Mouse (Mus musculus) liver, postnatal 0 days (tissue): ENCODE results near the gene Klhl11.

Experiments used
- CTCF ChIP-seq: sonication (generic); IDR thresholded peaks from 2 replicates; pipeline ENCODE4 v1.5.1; 2016; ENCODE audit warnings: antibody characterized with exemption, low read depth
- EP300 ChIP-seq: IDR thresholded peaks from 2 replicates; pipeline ENCODE4 v1.6.1; 2016; ENCODE audit warnings: antibody characterized with exemption, low read depth, mild to moderate bottlenecking

GRCm38 (mm10) chr11:100432002-100432401 lies 40.5 kb downstream of the Klhl11 start:
- no peak for TF ChIP-seq CTCF
- TF ChIP-seq EP300, result no peak
